Mouse (Mus musculus): ENCODE measurements around the gene Tomm6. TPM values are rescaled to one million over a fixed set of nuclear protein-coding genes. Genes with fewer than 3 reads are reported as not detected.

The Tomm6 gene
- total RNA-seq (2021), result 100 to 1,000 TPM; 105 to 118 TPM
- long read RNA-seq, experiment 1, transcript Tomm6-201 (3 exons, 594 nt), result minor isoform, 21 of 203 reads
- long read RNA-seq, experiment 1, transcript Tomm6-202 (3 exons, 749 nt), result major isoform, 177 of 203 reads
- long read RNA-seq, experiment 1, partial matches to known transcripts, result 0 of 203 reads
- long read RNA-seq, experiment 1, other reads (novel, unspliced or antisense), result 5 of 203 reads
- long read RNA-seq, experiment 2, transcript Tomm6-202 (3 exons, 749 nt), result major isoform, 221 of 246 reads
- long read RNA-seq, experiment 2, transcript Tomm6-201 (3 exons, 594 nt), result minor isoform, 21 of 246 reads
- long read RNA-seq, experiment 2, partial matches to known transcripts, result 0 of 246 reads
- long read RNA-seq, experiment 2, other reads (novel, unspliced or antisense), result 2 of 246 reads

DNA sequence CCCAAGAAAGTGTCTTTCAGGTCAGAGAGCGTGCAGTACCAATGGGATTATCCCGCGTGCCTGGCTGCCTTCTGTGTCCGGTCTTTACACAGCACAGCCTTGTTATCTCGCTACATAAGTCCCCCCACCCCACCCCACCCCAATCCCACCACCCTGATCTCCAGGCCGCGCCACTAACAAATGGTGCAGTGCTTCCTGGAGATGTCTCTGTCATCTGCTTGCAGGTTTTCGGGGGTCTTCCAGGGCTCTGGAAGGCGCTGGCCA, at the start of gene Tomm6:
Gene Tomm6 (minus strand): TSS at position 43 of the 264 bp plus-strand sequence.
- no peak for DNase-seq
- intact Hi-C loops (cut with DNase I), result loop anchor here (5.0 kb wide), 1 partner anchor 186 kb away; the partner anchor contains the start of gene Taf8

DNA sequence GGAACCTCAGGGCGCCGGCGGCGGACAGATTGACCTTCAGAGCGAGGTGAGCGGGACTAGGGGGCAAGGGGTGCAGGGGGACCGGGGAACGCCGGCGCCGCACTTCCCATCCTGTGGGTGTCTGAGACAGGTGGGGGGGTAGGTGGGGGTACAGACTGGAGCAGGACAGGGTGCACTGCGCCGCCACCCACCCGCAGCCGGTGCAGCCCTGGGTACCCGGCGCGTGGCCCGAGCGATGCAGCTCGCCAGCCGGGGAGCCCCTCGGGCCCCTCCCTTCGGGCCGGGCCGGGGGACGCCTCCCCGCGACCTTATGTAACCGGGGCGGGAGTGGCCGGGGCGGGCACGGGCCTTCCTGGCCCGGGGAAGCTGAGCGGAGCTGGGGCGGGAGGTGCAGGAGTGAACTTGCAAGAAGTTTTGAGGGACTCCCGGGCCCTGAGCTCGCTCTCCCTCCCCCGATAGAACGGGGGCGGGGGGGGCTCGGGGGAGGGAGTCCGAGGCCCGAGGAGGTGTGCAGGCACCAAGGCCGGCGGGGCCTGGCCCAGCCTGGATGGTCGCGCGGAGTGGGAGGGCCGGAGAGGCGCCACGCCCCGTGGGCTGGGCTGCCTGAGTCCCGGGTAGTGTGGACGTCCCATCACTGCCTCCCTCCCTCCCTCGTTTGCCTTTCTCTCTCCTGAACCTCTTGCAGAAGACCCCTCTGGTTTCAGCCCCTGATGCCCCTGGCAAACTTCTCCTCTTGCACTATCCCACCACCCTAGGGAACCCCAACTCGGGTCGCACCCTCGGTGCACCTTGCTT, 49.3 kb upstream of the Tomm6 start:
- peak; percentile 90 to 92 for DNase-seq
- intact Hi-C loops (cut with DNase I), result no loop called here

DNA sequence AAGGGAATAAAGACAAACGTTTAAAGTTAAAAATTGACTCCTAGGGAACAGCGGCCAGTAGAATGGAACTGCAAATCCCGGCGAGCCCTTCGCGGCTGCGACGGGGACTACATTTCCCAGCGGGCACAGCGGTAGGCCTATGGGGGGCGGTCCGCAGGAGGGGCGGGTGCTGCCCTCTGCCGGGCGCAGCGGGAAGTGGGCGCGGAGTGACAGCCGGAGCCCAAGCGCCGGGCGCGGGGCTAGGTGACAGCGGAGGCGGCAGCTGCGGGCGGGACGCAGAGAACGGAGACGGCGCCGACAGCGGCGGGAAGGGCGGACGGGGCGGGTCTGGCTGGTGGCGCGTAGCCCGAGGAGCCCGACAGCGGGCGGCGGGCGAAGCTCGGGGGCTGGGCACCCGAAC, 48.7 kb upstream of the Tomm6 start, which contains the start of gene Tfeb:
Gene Tfeb (plus strand): TSS at position 175 of the 400 bp plus-strand sequence.
- intact Hi-C loops (cut with DNase I), result no loop called here
- peak; percentile 97 to 98 for DNase-seq

DNA sequence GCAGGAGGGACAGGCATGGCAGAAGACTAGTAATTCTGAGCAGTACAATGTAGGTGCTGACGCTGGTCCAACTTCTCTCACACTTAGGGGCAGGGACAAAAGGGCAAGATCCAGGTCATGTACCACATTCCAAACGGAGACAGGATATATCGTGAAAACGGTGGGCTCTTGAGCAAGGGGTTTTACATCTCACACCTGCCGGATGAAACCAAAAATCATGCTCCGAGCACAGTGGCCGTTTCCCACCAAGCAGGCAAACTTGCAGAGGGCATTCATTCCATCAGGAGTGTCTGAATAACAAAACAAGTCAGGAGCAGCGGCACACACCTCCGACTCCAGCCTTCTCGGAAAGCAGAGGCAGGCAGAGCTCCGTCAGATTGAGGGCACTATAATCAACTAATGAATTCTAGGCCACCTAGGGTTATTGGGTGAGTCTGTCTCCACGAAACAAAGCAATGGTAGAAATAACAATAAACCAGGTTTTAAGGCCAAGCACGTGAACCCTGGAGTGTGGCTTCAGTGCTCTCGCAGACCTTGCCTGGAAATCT, 47.4 kb upstream of the Tomm6 start:
- intact Hi-C loops (cut with DNase I), result no loop called here

DNA sequence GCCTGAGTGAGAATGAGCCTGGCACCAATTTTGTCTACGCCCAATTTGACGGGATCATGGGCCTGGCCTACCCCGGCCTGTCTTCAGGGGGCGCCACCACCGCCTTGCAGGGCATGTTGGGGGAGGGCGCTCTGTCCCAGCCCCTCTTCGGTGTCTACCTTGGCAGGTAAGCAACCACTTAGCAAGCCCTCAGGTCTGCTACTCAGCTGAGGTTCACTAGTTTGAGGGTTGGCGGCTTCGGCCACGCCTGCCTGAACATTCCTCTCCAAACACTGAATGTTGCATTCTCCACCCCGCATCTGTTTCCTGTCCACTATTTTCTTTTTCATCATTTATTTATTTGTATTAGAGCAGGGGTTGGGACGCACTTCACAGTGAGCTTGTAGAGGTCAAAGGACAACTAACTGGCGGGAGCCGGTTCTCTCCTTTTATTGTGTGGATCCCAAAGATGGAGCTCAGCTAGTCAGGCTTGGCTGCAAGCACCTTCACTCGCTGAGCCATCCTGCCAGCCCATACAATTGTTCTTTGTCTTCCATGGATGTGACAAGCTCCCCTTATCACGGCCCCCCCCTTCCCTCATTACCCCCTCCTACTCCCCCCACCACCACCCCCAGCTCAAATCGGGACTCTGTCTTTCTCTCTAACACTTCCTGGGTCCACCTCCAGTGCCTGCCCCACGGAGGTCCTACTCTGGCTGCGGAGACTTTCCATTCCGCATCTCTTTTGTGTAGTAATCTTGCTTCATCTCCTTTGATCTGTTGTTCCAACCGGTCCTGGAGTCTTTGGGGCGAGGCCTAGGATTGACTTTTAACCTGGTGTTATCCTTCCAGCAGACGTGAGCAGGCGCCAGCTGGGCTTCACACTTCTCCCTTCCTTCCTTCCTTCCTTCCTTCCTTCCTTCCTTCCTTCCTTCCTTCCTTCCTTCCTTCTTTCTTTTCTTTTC, 42.7 kb upstream of the Tomm6 start:
- no peak for DNase-seq

More for the DNA sequence above, 47.4 kb upstream of the Tomm6 start:
- no peak for DNase-seq

DNA sequence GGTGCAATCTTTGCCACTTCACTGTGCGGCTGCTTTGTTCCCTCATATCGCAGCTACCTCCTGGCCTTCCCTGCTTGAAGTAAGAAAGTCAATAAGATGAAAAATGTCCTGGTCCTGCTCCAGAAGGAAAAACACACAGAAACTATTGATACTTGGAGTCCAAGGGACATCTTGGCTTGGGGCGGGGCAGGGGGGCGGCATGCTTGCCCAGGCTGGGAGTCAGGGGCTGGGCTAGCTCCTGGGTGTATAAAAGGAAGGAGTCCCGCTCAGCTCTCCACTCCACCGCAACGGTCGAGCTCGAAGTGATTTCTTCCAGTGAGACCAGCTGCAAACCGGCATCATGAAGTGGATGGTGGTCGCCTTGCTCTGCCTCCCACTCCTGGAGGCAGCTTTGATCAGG, 38.4 kb upstream of the Tomm6 start, which contains the start of gene Pgc:
Gene Pgc (plus strand): TSS at position 277 of the 400 bp plus-strand sequence.
- no peak for DNase-seq
- intact Hi-C loops (cut with DNase I), result no loop called here

More for the DNA sequence above, 42.7 kb upstream of the Tomm6 start:
- intact Hi-C loops (cut with DNase I), result no loop called here

DNA sequence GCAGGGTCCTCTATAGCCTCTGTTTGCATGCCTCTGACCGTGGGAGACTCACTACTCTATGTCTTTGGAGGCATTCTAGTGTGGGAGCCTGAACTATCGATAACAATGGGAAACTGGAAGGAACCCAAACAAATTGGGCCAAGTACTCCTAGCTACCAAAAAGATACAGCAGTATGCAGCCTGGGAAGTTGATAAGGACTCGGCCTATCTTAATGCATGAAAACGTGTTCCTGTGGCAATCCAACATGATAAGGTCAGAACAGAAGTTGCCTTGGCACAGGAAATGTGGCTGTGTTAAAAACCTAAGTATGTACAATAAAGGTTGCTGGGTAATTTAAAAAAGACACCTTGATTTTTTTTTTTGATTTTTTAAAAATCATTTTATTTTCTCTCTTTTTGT, 33.0 kb upstream of the Tomm6 start:
- DNase-seq, result no peak
- intact Hi-C loops (cut with DNase I), result no loop called here

DNA sequence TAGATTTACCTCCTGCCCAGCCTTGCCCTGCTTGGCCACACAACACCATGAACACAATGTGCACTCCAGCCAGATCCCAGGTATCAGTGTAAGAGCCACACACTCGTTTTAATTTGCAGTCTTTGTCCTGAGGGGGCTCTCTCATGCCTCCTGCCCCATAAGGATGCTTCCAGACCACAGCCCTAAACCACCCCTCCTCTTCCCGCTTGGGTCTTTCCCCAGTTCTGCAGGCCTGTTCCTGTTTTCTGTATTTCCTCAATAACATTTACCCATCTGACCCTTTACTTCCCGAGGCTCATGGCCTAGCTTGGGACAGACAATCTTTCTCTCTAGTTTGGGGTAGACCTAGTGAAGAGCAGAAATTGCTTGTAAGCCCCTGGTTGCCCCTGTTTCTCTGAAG, 26.9 kb upstream of the Tomm6 start:
- intact Hi-C loops (cut with DNase I), result no loop called here
- no peak for DNase-seq

DNA sequence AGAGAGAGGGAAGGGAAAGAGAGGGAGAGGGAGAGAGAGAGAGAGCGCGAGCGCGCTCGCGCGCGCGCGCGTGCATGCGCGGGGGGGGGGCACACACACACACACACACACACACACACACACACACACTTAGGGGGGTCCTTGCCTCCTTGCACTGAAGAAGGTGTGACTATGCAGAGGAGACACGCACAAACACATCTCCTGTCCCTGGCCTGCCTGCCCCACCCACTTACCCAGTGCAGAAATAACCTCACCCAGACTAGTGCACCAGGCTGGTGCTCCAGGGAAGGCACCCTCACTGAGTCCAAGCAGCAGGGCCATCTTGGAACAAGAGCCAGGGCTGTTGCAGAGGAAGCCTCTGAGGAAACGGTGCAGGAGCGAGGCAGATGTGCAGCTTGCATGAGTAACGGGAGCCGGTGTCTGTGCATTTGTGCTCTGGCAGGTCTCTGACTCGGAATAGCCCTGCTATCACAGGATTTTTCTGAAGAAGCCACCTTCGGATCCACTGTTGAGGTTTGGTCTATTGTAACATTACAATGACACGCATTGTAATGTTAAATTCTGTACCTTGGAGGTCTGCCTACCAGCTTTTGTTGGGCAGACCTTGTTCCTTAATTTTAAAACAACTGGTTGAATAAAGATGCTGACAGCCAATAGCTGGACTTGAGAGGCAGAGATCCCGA, 24.8 kb upstream of the Tomm6 start:
- intact Hi-C loops (cut with DNase I), result no loop called here
- no peak for DNase-seq

DNA sequence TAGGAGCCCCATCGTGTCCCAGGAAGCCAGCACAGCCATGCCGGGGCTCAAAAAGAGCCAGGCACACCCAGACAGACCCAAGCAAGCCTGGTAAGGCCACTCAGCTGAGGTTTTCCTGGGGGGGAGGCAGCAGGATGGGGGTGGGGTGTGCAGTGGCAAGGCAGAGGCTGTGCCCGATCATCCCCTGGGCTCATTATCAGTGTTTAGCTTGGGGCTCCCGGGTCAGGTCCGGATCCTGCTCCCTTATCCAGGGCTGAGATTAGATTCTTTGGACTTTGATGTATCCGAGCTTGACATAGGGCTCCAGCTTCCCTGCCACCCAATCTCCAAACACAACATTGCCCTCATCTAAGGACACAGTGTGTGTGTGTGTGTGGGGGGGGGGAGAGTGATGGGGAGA, 23.7 kb upstream of the Tomm6 start:
- no peak for DNase-seq
- intact Hi-C loops (cut with DNase I), result no loop called here

DNA sequence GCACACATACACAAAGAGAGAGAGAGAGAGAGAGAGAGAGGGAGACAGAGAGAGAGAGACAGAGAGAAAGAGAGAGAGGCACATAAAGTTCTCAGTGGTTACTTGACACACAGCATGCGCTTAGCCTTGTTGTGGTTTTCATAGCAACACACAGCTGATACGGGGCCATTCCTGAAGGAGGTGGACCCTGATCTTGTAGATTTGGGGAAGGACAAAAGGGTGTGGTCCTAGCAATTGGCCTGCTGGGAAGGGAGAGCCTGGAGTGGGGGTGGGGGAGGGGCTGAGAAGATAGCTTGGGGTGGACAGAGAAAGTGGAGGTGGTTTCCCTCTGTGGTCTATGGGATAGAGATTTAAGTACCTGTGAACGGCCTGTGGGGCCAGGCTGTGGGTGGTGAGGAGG, 21.9 kb upstream of the Tomm6 start:
- DNase-seq, result no peak
- intact Hi-C loops (cut with DNase I), result no loop called here

DNA sequence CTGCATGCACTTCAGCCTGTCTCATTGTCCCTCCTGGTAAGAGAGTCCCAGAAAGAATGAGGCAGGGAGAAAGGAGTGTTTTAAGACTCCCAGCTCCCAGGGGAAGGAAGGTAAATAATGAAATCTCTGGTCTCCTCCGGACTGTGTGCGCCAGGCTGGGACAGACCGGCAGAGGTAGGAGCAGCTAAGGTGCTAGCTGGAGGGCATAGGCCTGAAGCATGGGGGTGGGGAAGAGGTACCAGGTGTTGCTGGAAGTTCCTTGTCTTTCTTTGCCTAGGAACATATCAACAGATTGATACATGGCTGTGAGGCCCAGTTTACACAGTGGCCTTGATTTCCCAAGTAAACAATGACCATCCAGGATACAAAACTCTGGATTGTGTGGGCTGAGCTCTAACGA, 20.8 kb upstream of the Tomm6 start:
- intact Hi-C loops (cut with DNase I), result no loop called here
- no peak for DNase-seq

DNA sequence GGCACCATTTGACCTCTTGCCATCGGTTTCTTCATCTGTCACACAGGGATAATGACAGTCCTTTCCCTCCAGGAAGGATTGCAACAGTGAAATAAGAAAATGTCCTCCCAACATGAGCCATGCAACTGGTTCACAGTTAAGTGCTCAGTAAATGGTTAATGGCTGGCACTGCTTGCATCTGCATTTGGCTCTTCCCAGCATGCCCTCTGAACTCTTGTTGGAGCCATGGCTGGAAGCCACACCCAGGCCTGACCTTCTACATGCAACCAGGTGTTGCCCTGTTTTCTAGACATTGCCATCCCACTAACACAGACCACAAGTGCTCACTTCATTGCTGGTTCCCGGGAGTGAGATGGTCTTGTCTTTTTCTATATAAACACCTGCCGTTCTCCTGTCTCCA, 19.8 kb upstream of the Tomm6 start:
- DNase-seq, result no peak
- intact Hi-C loops (cut with DNase I), result no loop called here

DNA sequence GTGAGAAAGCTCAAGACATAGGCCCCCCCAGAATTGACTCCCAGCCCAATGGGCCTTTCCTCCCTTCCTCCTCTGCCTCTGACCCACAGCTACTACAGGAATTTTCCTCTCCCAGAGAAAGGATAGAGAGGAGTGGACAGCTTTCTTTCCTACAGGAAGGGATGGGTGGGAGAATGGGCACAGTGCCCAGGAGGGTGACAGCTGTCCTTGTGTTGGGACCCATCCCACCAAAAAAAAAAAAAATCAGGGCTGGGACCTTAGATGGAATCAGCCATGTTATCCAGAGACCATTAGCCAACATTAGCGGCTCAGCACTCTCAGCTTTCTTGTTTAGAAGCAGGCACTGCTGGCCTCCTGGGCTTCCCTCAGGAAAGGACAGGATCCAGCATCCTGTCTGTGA, 18.0 kb upstream of the Tomm6 start:
- DNase-seq, result no peak
- intact Hi-C loops (cut with DNase I), result no loop called here

DNA sequence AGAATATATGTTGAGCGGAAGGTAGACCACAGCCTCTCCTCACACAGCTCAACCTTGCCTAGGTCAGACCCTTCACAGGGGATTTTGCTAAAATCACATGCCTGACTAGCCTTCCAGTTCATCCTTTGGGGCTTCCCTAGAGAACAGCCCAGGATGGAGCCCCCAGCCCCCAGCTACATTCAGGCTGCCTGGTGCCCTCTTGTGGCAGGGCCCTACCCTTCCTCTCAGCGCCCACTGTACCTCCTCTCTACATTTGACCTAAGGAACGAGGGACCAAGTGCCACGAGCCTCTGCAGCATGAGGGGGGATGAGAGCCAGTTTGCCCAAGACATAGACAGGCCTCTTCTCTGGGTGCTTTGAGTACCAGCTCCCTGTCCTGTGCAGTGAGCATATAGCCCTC, 16.5 kb upstream of the Tomm6 start:
- intact Hi-C loops (cut with DNase I), result no loop called here
- DNase-seq, result no peak

DNA sequence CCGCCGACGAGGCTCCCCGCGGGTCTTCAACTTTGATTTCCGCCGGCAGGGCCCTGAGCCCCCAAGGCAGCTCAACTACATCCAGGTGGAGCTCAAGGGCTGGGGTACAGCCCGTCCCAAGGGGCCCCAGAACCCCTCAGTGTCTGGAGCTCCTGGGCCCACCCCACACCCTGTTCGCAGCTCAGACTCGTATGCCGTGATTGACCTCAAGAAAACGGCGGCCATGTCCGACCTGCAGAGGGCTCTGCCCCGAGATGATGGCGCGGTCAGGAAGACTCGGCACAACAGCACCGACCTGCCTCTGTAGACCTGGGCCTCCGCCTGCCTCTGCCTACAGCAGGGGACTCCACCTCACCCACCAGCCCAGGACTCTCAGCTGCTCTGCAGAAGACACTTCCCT, 15.4 kb upstream of the Tomm6 start:
- intact Hi-C loops (cut with DNase I), result no loop called here
- DNase-seq, result no peak

DNA sequence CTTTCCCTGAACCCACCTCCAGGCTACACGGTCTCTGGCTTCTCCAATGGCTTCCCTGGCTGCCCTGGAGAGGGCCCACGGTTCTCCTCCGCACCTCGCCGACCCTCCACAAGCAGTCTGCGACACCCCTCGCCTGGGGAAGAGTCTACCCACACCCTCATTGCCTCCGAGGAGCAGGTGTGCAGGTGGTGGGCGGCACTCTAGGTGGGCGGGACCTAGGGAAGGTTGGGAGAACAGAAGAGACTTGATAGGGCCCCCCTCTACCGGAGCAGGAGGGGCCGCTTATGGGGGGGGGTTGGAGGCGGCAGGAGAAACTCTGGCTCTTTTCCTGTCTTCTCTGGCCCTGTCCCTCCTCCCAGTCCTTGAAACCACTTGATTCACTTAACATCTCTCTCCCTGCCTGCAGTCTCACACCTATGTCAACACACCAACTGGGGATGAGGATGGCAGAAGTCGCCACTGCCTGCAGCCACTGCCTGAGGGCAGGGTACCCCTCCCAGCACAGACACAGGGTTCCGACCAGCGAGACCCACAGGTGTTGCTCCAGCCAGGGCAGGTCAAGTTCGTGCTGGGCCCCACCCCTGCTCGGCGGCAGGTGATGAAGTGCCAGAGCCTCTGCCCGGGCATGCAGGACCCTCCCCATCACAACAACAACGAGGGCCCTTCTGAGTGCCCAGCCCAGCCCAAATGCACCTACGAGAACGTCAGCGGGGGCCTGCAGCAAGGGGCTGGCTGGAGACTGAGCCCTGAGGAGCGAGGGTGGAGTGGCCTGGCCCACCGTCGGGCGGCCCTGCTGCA, 14.6 kb upstream of the Tomm6 start:
- DNase-seq, result no peak
- intact Hi-C loops (cut with DNase I), result no loop called here

DNA sequence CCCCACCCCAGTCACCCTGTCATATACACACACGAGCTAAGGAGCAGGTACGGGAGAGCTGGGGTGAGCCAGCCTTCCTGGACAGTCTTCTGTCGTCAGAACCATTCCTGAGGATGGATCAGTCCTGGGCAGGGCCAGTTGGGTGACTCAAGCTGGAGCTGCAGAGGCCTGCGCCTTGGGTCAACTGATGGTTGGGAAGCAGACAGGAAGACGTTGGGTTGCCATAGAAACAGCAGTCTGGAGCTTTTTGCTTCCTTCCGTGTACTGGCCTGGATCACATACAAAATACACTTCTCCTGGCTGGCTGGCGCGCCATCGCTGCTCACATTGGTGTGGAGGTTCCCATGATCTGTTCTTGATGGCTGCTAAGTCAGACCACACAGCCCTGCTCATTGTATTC, 13.6 kb upstream of the Tomm6 start:
- intact Hi-C loops (cut with DNase I), result no loop called here
- DNase-seq, result no peak

DNA sequence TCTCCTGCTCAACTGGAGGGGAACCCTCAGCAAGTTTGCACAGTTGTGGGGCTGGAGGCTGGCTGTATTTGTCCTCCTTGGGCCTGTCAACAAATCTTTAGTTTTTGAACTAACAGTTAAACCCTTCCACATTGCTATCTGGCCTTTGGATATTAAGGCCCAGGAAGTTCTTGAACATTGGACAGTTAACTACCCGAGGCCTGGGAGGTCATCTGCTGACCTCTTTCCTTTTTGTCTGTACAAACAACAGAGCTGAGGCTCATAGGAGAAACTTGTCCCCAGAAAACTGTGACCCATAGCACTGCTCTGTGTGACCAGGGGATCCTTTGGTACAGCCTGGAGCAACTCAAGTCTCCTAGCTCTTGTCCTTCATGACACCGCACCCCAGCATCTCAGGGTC, 10.9 kb upstream of the Tomm6 start:
- no peak for DNase-seq
- intact Hi-C loops (cut with DNase I), result no loop called here
